Mouse (Mus musculus) lung, adult 2 months (tissue): ENCODE results near the gene Inpp5k.

Source experiments
- CTCF ChIP-seq: fragments of 200-500 bp; IDR thresholded peaks from 2 replicates; pipeline ENCODE4 v1.5.1; 2011; ENCODE audit warnings: mild to moderate bottlenecking, low read length, control low read depth; ENCODE audit not compliant: insufficient read depth
- POLR2A ChIP-seq: fragments of 200-500 bp; IDR thresholded peaks from 2 replicates; pipeline ENCODE4 v1.6.1; 2011; ENCODE audit warnings: low read depth, mild to moderate bottlenecking, control low read depth, low read length, borderline replicate concordance; ENCODE audit errors: extremely low read depth

- TF ChIP-seq POLR2A = no peak
- TF ChIP-seq CTCF = no peak
These were observed 32.8 kb upstream of the Inpp5k start for GRCm38 (mm10) chr11:75598004-75598403.
